8 mouse cellular contexts compared by ENCODE assay signal in the genomic region with DNA sequence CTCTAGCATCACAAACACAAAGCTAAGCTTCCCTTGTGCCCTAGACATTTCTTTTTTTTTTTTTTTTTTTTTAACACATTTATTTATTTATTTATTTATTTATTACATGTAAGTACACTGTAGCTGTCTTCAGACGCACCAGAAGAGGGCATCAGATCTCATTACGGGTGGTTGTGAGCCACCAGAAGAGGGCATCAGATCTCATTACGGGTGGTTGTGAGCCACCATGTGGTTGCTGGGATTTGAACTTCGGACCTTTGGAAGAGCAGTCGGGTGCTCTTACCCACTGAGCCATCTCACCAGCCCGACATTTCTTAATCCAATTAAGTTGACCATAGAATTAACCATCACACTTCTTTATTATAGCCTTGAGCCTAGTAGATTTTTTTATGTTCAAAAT. TPM values are rescaled to one million over a fixed set of nuclear protein-coding genes. Genes with fewer than 3 reads are reported as not detected.
DNase-seq lines count a peak whose midpoint lies in the region; ATAC-seq and TF ChIP-seq lines count a peak whose summit lies in the region.
"Not testable (repeated sequence)": the region's sequence is repeated elsewhere in the genome, so short reads cannot be mapped to it uniquely, and the experiment has no call there.

No protein-coding gene starts in this region.

- not testable (repeated sequence) for H3K9ac ChIP-seq in heart, adult 2 months (ENCODE audit: low read depth, low read length); kidney, postnatal 0 days (ENCODE audit: low read depth, low read length); liver, embryonic 13.5 days; lung, postnatal 0 days (replicated peaks; ENCODE audit: low read depth); stomach, postnatal 0 days (ENCODE audit: low read length)

- TF ChIP-seq EP300 in heart, adult 2 months (IDR thresholded peaks at IDR 0.05; ENCODE audit: insufficient read depth, low read depth, low read length); lung, postnatal 0 days (IDR thresholded peaks at IDR 0.05); stomach, postnatal 0 days (optimal IDR thresholded peaks at IDR 0.05): not testable (repeated sequence)

- not testable (repeated sequence) for H3K4me2 ChIP-seq in kidney, postnatal 0 days (ENCODE audit: low read length); liver, embryonic 13.5 days; lung, postnatal 0 days (replicated peaks; ENCODE audit: low read depth, low read length); stomach, postnatal 0 days (replicated peaks; ENCODE audit: low read depth)

- not testable (repeated sequence) for H3K27ac ChIP-seq in heart, adult 2 months; kidney, postnatal 0 days; lung, postnatal 0 days (ENCODE audit: low read length); stomach, postnatal 0 days (replicated peaks)
- H3K27ac ChIP-seq in liver, embryonic 13.5 days: peak overlapping the region; percentile 70; the same call in 1 of the 2 replicates

- H3K36me3 ChIP-seq in heart, adult 2 months (ENCODE audit: control insufficient read depth, insufficient read depth, low read length); kidney, postnatal 0 days (ENCODE audit: insufficient read depth, low read length); liver, embryonic 13.5 days; lung, postnatal 0 days (ENCODE audit: insufficient read depth, low read length); stomach, postnatal 0 days (ENCODE audit: control insufficient read depth, insufficient read depth, low read length): not testable (repeated sequence)

- intact Hi-C loops in heart, adult 2 months (cut with DNase I): not testable (repeated sequence)

- not testable (repeated sequence) for H3K4me1 ChIP-seq in heart, adult 2 months (ENCODE audit: control insufficient read depth, insufficient read depth, low read length); kidney, postnatal 0 days (replicated peaks; ENCODE audit: insufficient read depth, low read length); lung, postnatal 0 days (ENCODE audit: insufficient read depth, low read depth, low read length); stomach, postnatal 0 days (replicated peaks; ENCODE audit: control insufficient read depth, insufficient read depth)
- peaks cover 81% of the 10 kb centered on the region for H3K4me1 ChIP-seq in liver, embryonic 13.5 days (replicated peaks)

- H3K9me3 ChIP-seq in kidney, postnatal 0 days (replicated peaks; ENCODE audit: low read length); liver, embryonic 13.5 days (replicated peaks); lung, postnatal 0 days (ENCODE audit: low read length); stomach, postnatal 0 days (ENCODE audit: control insufficient read depth, low read length): not testable (repeated sequence)

- not testable (repeated sequence) for H3K79me2 ChIP-seq in heart, adult 2 months (replicated peaks; ENCODE audit: control insufficient read depth, insufficient read depth, low read length)

- ATAC-seq in kidney, postnatal 0 days (replicated peaks; ENCODE audit: low FRiP score, low read depth); liver, embryonic 13.5 days (ENCODE audit: low read depth); lung, postnatal 0 days; stomach, postnatal 0 days (ENCODE audit: low FRiP score, low TSS enrichment): not testable (repeated sequence)

- not testable (repeated sequence) for H3K27me3 ChIP-seq in heart, adult 2 months (ENCODE audit: control insufficient read depth, insufficient read depth, low read length); kidney, postnatal 0 days (ENCODE audit: insufficient read depth, low read length); liver, embryonic 13.5 days; lung, postnatal 0 days (replicated peaks; ENCODE audit: insufficient read depth, low read length); stomach, postnatal 0 days (ENCODE audit: control insufficient read depth, insufficient read depth, low read length)

- not testable (repeated sequence) for TF ChIP-seq POLR2A in heart, adult 2 months (IDR thresholded peaks at IDR 0.05; ENCODE audit: insufficient read depth, low read depth, low read length)

- H3K4me3 ChIP-seq in heart, adult 2 months; kidney, postnatal 0 days (replicated peaks; ENCODE audit: low read depth, low read length); liver, embryonic 13.5 days (replicated peaks); lung, postnatal 0 days (ENCODE audit: low read depth, low read length); stomach, postnatal 0 days (ENCODE audit: low read depth, low read length): not testable (repeated sequence)

- peak; percentile 27 to 29 for DNase-seq in B cell, adult 2 months
- peak; percentile 47 for DNase-seq in ES-CJ7 (ENCODE audit: low read depth, low spot score)
- DNase-seq in ZHBTc4 (ENCODE audit: low read depth, low spot score): peak; percentile 27
- DNase-seq in heart, adult 2 months; kidney, postnatal 0 days (ENCODE audit: low spot score); liver, embryonic 13.5 days; lung, postnatal 0 days (ENCODE audit: low spot score); stomach, postnatal 0 days (ENCODE audit: low spot score): not testable (repeated sequence)

- TF ChIP-seq CTCF in heart, adult 2 months (IDR thresholded peaks at IDR 0.05): peak; percentile 26; the same call in 1 of the 2 replicates
- TF ChIP-seq CTCF in kidney, postnatal 0 days (IDR thresholded peaks at IDR 0.05; ENCODE audit: low read depth): peak; percentile 39; the same call in 1 of the 2 replicates
- TF ChIP-seq CTCF in lung, postnatal 0 days (IDR thresholded peaks at IDR 0.05): peak; percentile 22
- TF ChIP-seq CTCF in stomach, postnatal 0 days (IDR thresholded peaks at IDR 0.05; ENCODE audit: low read depth): peak; percentile 32; the same call in 1 of the 2 replicates

- WGBS in heart, adult 2 months: 90% methylated on average over 6 of the region's 6 CpGs
- 88% methylated on average over 6 of the region's 6 CpGs for WGBS in kidney, postnatal 0 days
- 63% methylated on average over 6 of the region's 6 CpGs for WGBS in liver, embryonic 13.5 days (ENCODE audit: insufficient replicate concordance)
- WGBS in lung, postnatal 0 days: 89% methylated on average over 6 of the region's 6 CpGs
- WGBS in stomach, postnatal 0 days: 88% methylated on average over 6 of the region's 6 CpGs

RNA-seq across cellular contexts. Expression of a gene that starts 13.2 kb away (rescaled TPM):
- total RNA-seq in heart, adult 2 months (2021): 10 to 100 TPM; 44.5 to 51.1 TPM
- polyA plus RNA-seq in heart, adult 2 months (2012; rRNA removed): 11.6 and 19.0 TPM in 2 replicates
- polyA plus RNA-seq in kidney, postnatal 0 days (2015; fragmentation: Nextera tagmentation; extraction: Ambion mirVana): 10.4 and 12.2 TPM in 2 replicates
- polyA plus RNA-seq in liver, embryonic 13.5 days (2015; fragmentation: Nextera tagmentation; extraction: Ambion mirVana): 5.8 and 6.5 TPM in 2 replicates
- polyA plus RNA-seq in lung, postnatal 0 days (2015; fragmentation: Nextera tagmentation; extraction: Ambion mirVana): 6.3 and 7.0 TPM in 2 replicates
- 6.7 and 6.8 TPM in 2 replicates for polyA plus RNA-seq in stomach, postnatal 0 days (2015; fragmentation: Nextera tagmentation; extraction: Ambion mirVana)
